Mouse (Mus musculus) embryonic facial prominence, embryonic 10.5 days (tissue): Measurements from ENCODE around the gene Ddx42. TPM values are rescaled to one million over a fixed set of nuclear protein-coding genes. Genes with fewer than 3 reads are reported as not detected.

Source experiments
- polyA plus RNA-seq: library from polyadenylated mRNA; unstranded; fragments of >200 nt; fragmentation: Nextera tagmentation; extraction: Ambion mirVana; gene quantifications from 2 replicates; pipeline ENCODE4 v1.2.1, GENCODE M21; 2016

The Ddx42 gene
- polyA plus RNA-seq, 1 experiment from 2014 or later, result 108 TPM

Other genes starting within 250 kb of the Ddx42 start
- gene Ace, start 249.0 kb upstream of the Ddx42 start, polyA plus RNA-seq, result 0.45 and 0.50 TPM in 2 replicates
- gene Ace3, start 222.3 kb upstream of the Ddx42 start, polyA plus RNA-seq, result not detected in 2 replicates
- gene Kcnh6, start 208.8 kb upstream of the Ddx42 start, polyA plus RNA-seq, result 0.30 and 0.48 TPM in 2 replicates
- 91.2 and 93.4 TPM in 2 replicates for gene Dcaf7, start 180.1 kb upstream of the Ddx42 start, polyA plus RNA-seq
- 12.7 and 13.8 TPM in 2 replicates for gene Taco1, start 150.9 kb upstream of the Ddx42 start, polyA plus RNA-seq
- gene Map3k3, start 132.3 kb upstream of the Ddx42 start, polyA plus RNA-seq, result 20.9 and 23.9 TPM in 2 replicates
- 1.5 TPM in 1 of 2 replicates, not detected in the other for gene Gm10840, start 56.1 kb upstream of the Ddx42 start, polyA plus RNA-seq
- gene Limd2, start 56.1 kb upstream of the Ddx42 start, polyA plus RNA-seq, result 445 and 476 TPM in 2 replicates
- gene Strada, start 14.8 kb upstream of the Ddx42 start, polyA plus RNA-seq, result 40.0 and 40.4 TPM in 2 replicates
- gene Ccdc47, start 582 bp upstream of the Ddx42 start, polyA plus RNA-seq, result 71.2 and 72.9 TPM in 2 replicates
- gene Ftsj3, start 39.2 kb downstream of the Ddx42 start, polyA plus RNA-seq, result 85.3 and 92.0 TPM in 2 replicates
- 419 and 430 TPM in 2 replicates for gene Psmc5, start 39.2 kb downstream of the Ddx42 start, polyA plus RNA-seq
- 35.9 and 37.1 TPM in 2 replicates for gene Smarcd2, start 56.0 kb downstream of the Ddx42 start, polyA plus RNA-seq
- gene Tcam1, start 59.7 kb downstream of the Ddx42 start, polyA plus RNA-seq, result 0.21 and 0.28 TPM in 2 replicates
- not detected in 2 replicates for gene Gh, start 84.9 kb downstream of the Ddx42 start, polyA plus RNA-seq
- gene Cd79b, start 97.8 kb downstream of the Ddx42 start, polyA plus RNA-seq, result 0.91 and 1.7 TPM in 2 replicates
- gene Scn4a, start 136.4 kb downstream of the Ddx42 start, polyA plus RNA-seq, result 0.04 and 0.10 TPM in 2 replicates
- gene Prr29, start 148.5 kb downstream of the Ddx42 start, polyA plus RNA-seq, result not detected in 2 replicates
- gene Icam2, start 171.1 kb downstream of the Ddx42 start, polyA plus RNA-seq, result 16.9 and 20.6 TPM in 2 replicates